In the genomic region with DNA sequence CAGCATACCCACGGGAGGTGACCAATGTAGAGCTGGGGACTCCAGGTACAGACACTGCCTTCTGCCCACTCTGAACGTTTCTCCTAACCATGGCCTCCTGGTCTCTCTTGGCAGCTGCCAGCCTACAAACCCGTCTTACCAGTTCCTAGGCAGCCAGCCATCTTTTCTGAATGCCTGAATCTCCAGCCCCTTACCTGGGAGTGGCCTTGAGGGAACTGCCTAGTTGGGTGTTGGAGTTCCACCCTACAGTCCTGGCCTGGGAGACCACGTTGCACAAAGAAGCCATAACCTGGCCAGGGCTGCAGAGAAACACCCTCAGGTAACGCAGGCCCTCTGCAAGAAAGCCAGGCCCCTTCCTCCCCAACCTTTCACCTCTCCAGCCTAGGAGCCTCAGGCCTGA, we compare ENCODE assay signal across 12 mouse cellular contexts.
A peak's percentile ranks its signal among the peaks of the same experiment; 100 is the strongest.
DNase-seq lines count a peak whose midpoint lies in the region; ATAC-seq lines count a peak whose summit lies in the region.
"Had no signal": no experiment of that assay in that cellular context is flagged by ENCODE, and none has a peak within 500 bp of the region (broad histone marks: within the 10 kb centered on the region; RNA-seq: fewer than 3 reads in every experiment).

No protein-coding gene starts in this region.

- H3K27ac ChIP-seq in heart, embryonic 15.5 days: peak overlapping the region; percentile 72
- H3K27ac ChIP-seq in forebrain, embryonic 14.5 days (ENCODE audit: low read depth, low read length): no peak overlapping the region
- no peak overlapping the region for H3K27ac ChIP-seq in midbrain, embryonic 16.5 days (ENCODE audit: low read length)
- H3K27ac ChIP-seq: midbrain, embryonic 12.5 days had no signal

- no peak for ATAC-seq in heart, embryonic 15.5 days (replicated peaks; ENCODE audit: insufficient number of reproducible peaks, insufficient read depth, low FRiP score, low read depth)
- ATAC-seq in forebrain, embryonic 14.5 days: no peak
- no peak for ATAC-seq in midbrain, embryonic 16.5 days
- ATAC-seq: forebrain, postnatal 0 days had no signal

- no peak overlapping the region for H3K4me2 ChIP-seq in heart, embryonic 15.5 days
- no peak overlapping the region for H3K4me2 ChIP-seq in forebrain, embryonic 14.5 days (ENCODE audit: low read length)
- no peak overlapping the region for H3K4me2 ChIP-seq in midbrain, embryonic 16.5 days (ENCODE audit: low read length)
- H3K4me2 ChIP-seq: midbrain, embryonic 12.5 days had no signal

- H3K36me3 ChIP-seq in heart, embryonic 15.5 days: no peaks in the 10 kb centered on the region
- H3K36me3 ChIP-seq in forebrain, embryonic 14.5 days (ENCODE audit: control insufficient read depth, insufficient read depth, low read length): no peaks in the 10 kb centered on the region
- H3K36me3 ChIP-seq in midbrain, embryonic 16.5 days (ENCODE audit: control insufficient read depth, insufficient read depth, low read length): no peaks in the 10 kb centered on the region
- H3K36me3 ChIP-seq: midbrain, embryonic 12.5 days had no signal

- no peak overlapping the region for H3K9ac ChIP-seq in heart, embryonic 15.5 days
- no peak overlapping the region for H3K9ac ChIP-seq in forebrain, embryonic 14.5 days (ENCODE audit: low read length)
- H3K9ac ChIP-seq in midbrain, embryonic 16.5 days (ENCODE audit: low read depth, low read length): no peak overlapping the region
- H3K9ac ChIP-seq: forebrain, postnatal 0 days; midbrain, embryonic 12.5 days had no signal

- H3K4me1 ChIP-seq in heart, embryonic 15.5 days (replicated peaks): peaks cover 51% of the 10 kb centered on the region
- peaks cover 8% of the 10 kb centered on the region for H3K4me1 ChIP-seq in forebrain, embryonic 14.5 days (ENCODE audit: control insufficient read depth, insufficient read depth, low read length)
- H3K4me1 ChIP-seq in midbrain, embryonic 16.5 days (ENCODE audit: control insufficient read depth, insufficient read depth, low read length): peaks cover 10% of the 10 kb centered on the region

- DNase-seq in heart, adult 11 months: peak; percentile 90
- no peak for DNase-seq in heart, adult 8-10 months (ENCODE audit: low spot score)
- DNase-seq in kidney, postnatal 36 days: peak; percentile 79 to 82
- peak; percentile 61 for DNase-seq in ovary, postnatal 36 days (ENCODE audit: low spot score)
- DNase-seq in forebrain, embryonic 14.5 days (ENCODE audit: low spot score): no peak
- DNase-seq in right cerebral cortex, postnatal 10 days (ENCODE audit: low spot score in 2 of 2): no peak
- DNase-seq: cerebellum, adult 11 months; forebrain, postnatal 0 days; right cerebral cortex, adult 18-20 months had no signal

- no peaks in the 10 kb centered on the region for H3K9me3 ChIP-seq in heart, embryonic 15.5 days (replicated peaks)
- H3K9me3 ChIP-seq in forebrain, embryonic 14.5 days (replicated peaks; ENCODE audit: control insufficient read depth, low read length): no peaks in the 10 kb centered on the region
- no peaks in the 10 kb centered on the region for H3K9me3 ChIP-seq in midbrain, embryonic 16.5 days (replicated peaks; ENCODE audit: control insufficient read depth, low read length, poor library complexity, severe bottlenecking)
- H3K9me3 ChIP-seq: midbrain, embryonic 12.5 days had no signal

- H3K27me3 ChIP-seq in heart, embryonic 15.5 days: no peaks in the 10 kb centered on the region
- no peaks in the 10 kb centered on the region for H3K27me3 ChIP-seq in forebrain, embryonic 14.5 days (replicated peaks; ENCODE audit: control insufficient read depth, insufficient read depth, low read length)
- 0 out of 2 replicates have a peak, but pooled peaks cover 2% of the 10 kb centered on the region for H3K27me3 ChIP-seq in midbrain, embryonic 16.5 days (ENCODE audit: control insufficient read depth, insufficient read depth, low read depth, low read length)

- no peak overlapping the region for H3K4me3 ChIP-seq in heart, embryonic 15.5 days
- no peak overlapping the region for H3K4me3 ChIP-seq in forebrain, embryonic 14.5 days (ENCODE audit: low read depth, low read length)
- H3K4me3 ChIP-seq in midbrain, embryonic 16.5 days (ENCODE audit: low read depth, low read length): no peak overlapping the region
- H3K4me3 ChIP-seq: midbrain, embryonic 12.5 days had no signal

- 73% methylated on average over 5 of the region's 5 CpGs for WGBS in heart, embryonic 15.5 days
- 71% methylated on average over 5 of the region's 5 CpGs for WGBS in forebrain, embryonic 14.5 days
- WGBS in midbrain, embryonic 16.5 days: 74% methylated on average over 5 of the region's 5 CpGs

Comparison
In these comparisons a context has a peak if more than half of its experiments do, and no peak if none do; other contexts are left out.
1. DNase-seq: peak in heart, adult 11 months (single experiment), kidney, postnatal 36 days (2 of 2) and ovary, postnatal 36 days (single experiment); none in heart, adult 8-10 months (single experiment), forebrain, embryonic 14.5 days (single experiment) and right cerebral cortex, postnatal 10 days (0 of 2).